Mouse (Mus musculus): ENCODE measurements at regions not wholly inside any gene's neighbourhood (a gene's known extent, or its start where the extent isn't known, plus 50 kb on each side); places are given as distances from the start of the nearest gene placed in this dataset.
"Not testable (repeated sequence)": the region's sequence is repeated elsewhere in the genome, so short reads cannot be mapped to it uniquely, and the experiment has no call there.

- H3K27me3 ChIP-seq (ENCODE audit: control insufficient read depth, insufficient read depth, low read length): no peaks in the 10 kb centered on the region
- WGBS: 49% methylated on average over 3 of the region's 3 CpGs
- H3K9me3 ChIP-seq (ENCODE audit: control insufficient read depth, low read length): no peaks in the 10 kb centered on the region
- ATAC-seq (ENCODE audit: low FRiP score) (no peak), DNase-seq (ENCODE audit: low spot score) (no peak)
- H3K4me2 ChIP-seq (replicated peaks): no peak overlapping the region
- H3K4me3 ChIP-seq (replicated peaks; ENCODE audit: low read length): no peak overlapping the region
- H3K36me3 ChIP-seq (replicated peaks; ENCODE audit: control insufficient read depth, insufficient read depth): no peaks in the 10 kb centered on the region
- no peak overlapping the region for H3K27ac ChIP-seq
- H3K9ac ChIP-seq: no peak overlapping the region
- no peaks in the 10 kb centered on the region for H3K4me1 ChIP-seq (replicated peaks; ENCODE audit: control insufficient read depth, insufficient read depth, low read length)
These were observed 72.8 kb downstream of the Fam161a start for GRCm38 (mm10) chr11:23079936-23080794.

- H3K4me1 ChIP-seq (replicated peaks; ENCODE audit: control insufficient read depth, insufficient read depth, low read length): no peaks in the 10 kb centered on the region
- H3K27me3 ChIP-seq (ENCODE audit: control insufficient read depth, insufficient read depth, low read length): no peaks in the 10 kb centered on the region
- DNase-seq (ENCODE audit: low spot score) (no peak), ATAC-seq (ENCODE audit: low FRiP score) (no peak)
- no peak overlapping the region for H3K4me2 ChIP-seq (replicated peaks)
- H3K9ac ChIP-seq: no peak overlapping the region
- no peak overlapping the region for H3K4me3 ChIP-seq (replicated peaks; ENCODE audit: low read length)
- H3K36me3 ChIP-seq (replicated peaks; ENCODE audit: control insufficient read depth, insufficient read depth): no peaks in the 10 kb centered on the region
- WGBS: 64% methylated on average over 4 of the region's 4 CpGs
- no peaks in the 10 kb centered on the region for H3K9me3 ChIP-seq (ENCODE audit: control insufficient read depth, low read length)
- no peak overlapping the region for H3K27ac ChIP-seq
These were observed 74.3 kb downstream of the Fam161a start for GRCm38 (mm10) chr11:23081616-23082015.

- not testable (repeated sequence) for H3K4me1 ChIP-seq (replicated peaks; ENCODE audit: control insufficient read depth, insufficient read depth, low read length); DNase-seq (ENCODE audit: low spot score); ATAC-seq (ENCODE audit: low FRiP score); H3K27me3 ChIP-seq (ENCODE audit: control insufficient read depth, insufficient read depth, low read length); H3K36me3 ChIP-seq (replicated peaks; ENCODE audit: control insufficient read depth, insufficient read depth); H3K4me3 ChIP-seq (replicated peaks; ENCODE audit: low read length); H3K27ac ChIP-seq; H3K9me3 ChIP-seq (ENCODE audit: control insufficient read depth, low read length); H3K9ac ChIP-seq; H3K4me2 ChIP-seq (replicated peaks)
- 91% methylated on average over 2 of the region's 2 CpGs for WGBS
These were observed 76.5 kb downstream of the Fam161a start for GRCm38 (mm10) chr11:23083811-23084210.

- H3K27ac ChIP-seq: no peak overlapping the region
- 84% methylated on average over 5 of the region's 5 CpGs for WGBS
- H3K27me3 ChIP-seq (ENCODE audit: control insufficient read depth, insufficient read depth, low read length): no peaks in the 10 kb centered on the region
- no peak overlapping the region for H3K4me2 ChIP-seq (replicated peaks)
- no peaks in the 10 kb centered on the region for H3K36me3 ChIP-seq (replicated peaks; ENCODE audit: control insufficient read depth, insufficient read depth)
- H3K9me3 ChIP-seq (ENCODE audit: control insufficient read depth, low read length): no peaks in the 10 kb centered on the region
- ATAC-seq (ENCODE audit: low FRiP score): no peak
- no peaks in the 10 kb centered on the region for H3K4me1 ChIP-seq (replicated peaks; ENCODE audit: control insufficient read depth, insufficient read depth, low read length)
- H3K4me3 ChIP-seq (replicated peaks; ENCODE audit: low read length): no peak overlapping the region
- no peak overlapping the region for H3K9ac ChIP-seq
- DNase-seq (ENCODE audit: low spot score): no peak
These were observed 88.0 kb downstream of the Fam161a start for GRCm38 (mm10) chr11:23095287-23095686.

- H3K27me3 ChIP-seq (ENCODE audit: control insufficient read depth, insufficient read depth, low read length); DNase-seq (ENCODE audit: low spot score); H3K4me3 ChIP-seq (replicated peaks; ENCODE audit: low read length); H3K36me3 ChIP-seq (replicated peaks; ENCODE audit: control insufficient read depth, insufficient read depth); ATAC-seq (ENCODE audit: low FRiP score); H3K9ac ChIP-seq; H3K4me1 ChIP-seq (replicated peaks; ENCODE audit: control insufficient read depth, insufficient read depth, low read length); H3K4me2 ChIP-seq (replicated peaks); H3K9me3 ChIP-seq (ENCODE audit: control insufficient read depth, low read length); H3K27ac ChIP-seq: not testable (repeated sequence)
- WGBS: 56% methylated on average over 1 of the region's 1 CpGs
These were observed 88.4 kb downstream of the Fam161a start for GRCm38 (mm10) chr11:23095723-23096122.

- no peak for DNase-seq (ENCODE audit: low spot score)
- H3K27ac ChIP-seq: no peak overlapping the region
- no peaks in the 10 kb centered on the region for H3K4me1 ChIP-seq (replicated peaks; ENCODE audit: control insufficient read depth, insufficient read depth, low read length)
- no peaks in the 10 kb centered on the region for H3K36me3 ChIP-seq (replicated peaks; ENCODE audit: control insufficient read depth, insufficient read depth)
- no peak overlapping the region for H3K9ac ChIP-seq
- ATAC-seq (ENCODE audit: low FRiP score): no peak
- no peak overlapping the region for H3K4me2 ChIP-seq (replicated peaks)
- H3K4me3 ChIP-seq (replicated peaks; ENCODE audit: low read length): no peak overlapping the region
- no peaks in the 10 kb centered on the region for H3K27me3 ChIP-seq (ENCODE audit: control insufficient read depth, insufficient read depth, low read length)
- no peaks in the 10 kb centered on the region for H3K9me3 ChIP-seq (ENCODE audit: control insufficient read depth, low read length)
- 63% methylated on average over 2 of the region's 2 CpGs for WGBS
These were observed 89.3 kb downstream of the Fam161a start for GRCm38 (mm10) chr11:23096451-23097222.

GRCm38 (mm10) chr11:23097223-23097490, 89.8 kb downstream of the Fam161a start:
- DNase-seq (ENCODE audit: low spot score): no peak
- ATAC-seq (ENCODE audit: low FRiP score): no peak
- 87% methylated on average over 2 of the region's 2 CpGs for WGBS
- no peaks in the 10 kb centered on the region for H3K27me3 ChIP-seq (ENCODE audit: control insufficient read depth, insufficient read depth, low read length)
- H3K4me2 ChIP-seq (replicated peaks): no peak overlapping the region
- H3K9ac ChIP-seq: no peak overlapping the region
- no peak overlapping the region for H3K4me3 ChIP-seq (replicated peaks; ENCODE audit: low read length)
- no peak overlapping the region for H3K27ac ChIP-seq
- H3K9me3 ChIP-seq (ENCODE audit: control insufficient read depth, low read length): no peaks in the 10 kb centered on the region
- H3K36me3 ChIP-seq (replicated peaks; ENCODE audit: control insufficient read depth, insufficient read depth): no peaks in the 10 kb centered on the region
- no peaks in the 10 kb centered on the region for H3K4me1 ChIP-seq (replicated peaks; ENCODE audit: control insufficient read depth, insufficient read depth, low read length)

GRCm38 (mm10) chr11:23114636-23115035, 107.3 kb downstream of the Fam161a start:
- no peaks in the 10 kb centered on the region for H3K36me3 ChIP-seq (replicated peaks; ENCODE audit: control insufficient read depth, insufficient read depth)

GRCm38 (mm10) chr11:23120533-23121210, 113.3 kb downstream of the Fam161a start:
- ATAC-seq (ENCODE audit: low FRiP score) (no peak), DNase-seq (ENCODE audit: low spot score) (no peak)
- H3K36me3 ChIP-seq (replicated peaks; ENCODE audit: control insufficient read depth, insufficient read depth): no peaks in the 10 kb centered on the region
- no peaks in the 10 kb centered on the region for H3K27me3 ChIP-seq (ENCODE audit: control insufficient read depth, insufficient read depth, low read length)
- H3K4me2 ChIP-seq (replicated peaks): no peak overlapping the region
- 88% methylated on average over 11 of the region's 11 CpGs for WGBS
- H3K4me3 ChIP-seq (replicated peaks; ENCODE audit: low read length): no peak overlapping the region
- H3K9me3 ChIP-seq (ENCODE audit: control insufficient read depth, low read length): no peaks in the 10 kb centered on the region
- no peaks in the 10 kb centered on the region for H3K4me1 ChIP-seq (replicated peaks; ENCODE audit: control insufficient read depth, insufficient read depth, low read length)
- H3K27ac ChIP-seq: no peak overlapping the region
- H3K9ac ChIP-seq: no peak overlapping the region

More at GRCm38 (mm10) chr11:23114636-23115035, 107.3 kb downstream of the Fam161a start:
- Histone ChIP-seq H3K4me2 (replicated peaks) (no peak overlapping the region), H3K27ac (no peak overlapping the region), H3K4me1 (replicated peaks; ENCODE audit: control insufficient read depth, insufficient read depth, low read length) (no peaks in the 10 kb centered on the region), H3K4me3 (replicated peaks; ENCODE audit: low read length) (no peak overlapping the region), H3K9me3 (ENCODE audit: control insufficient read depth, low read length) (0 out of 2 replicates have a peak, but pooled peaks cover 8% of the 10 kb centered on the region), H3K27me3 (ENCODE audit: control insufficient read depth, insufficient read depth, low read length) (no peaks in the 10 kb centered on the region), H3K9ac (no peak overlapping the region)
- 74% methylated on average over 9 of the region's 9 CpGs for WGBS
- ATAC-seq (ENCODE audit: low FRiP score) (no peak), DNase-seq (ENCODE audit: low spot score) (no peak)
